Mouse (Mus musculus) liver, adult 2 months (tissue): ENCODE measurements around the gene D11Wsu47e.

Experiments
- CTCF ChIP-seq: fragments of 200-500 bp; IDR thresholded peaks from 2 replicates; pipeline ENCODE4 v1.5.1; 2011; ENCODE audit warnings: low read depth, low read length, control low read depth
- POLR2A ChIP-seq: fragments of 200-500 bp; IDR thresholded peaks from 2 replicates; pipeline ENCODE4 v1.6.1; 2011; ENCODE audit warnings: low read length, control low read depth; ENCODE audit not compliant: insufficient read depth; ENCODE audit errors: extremely low read depth

DNA sequence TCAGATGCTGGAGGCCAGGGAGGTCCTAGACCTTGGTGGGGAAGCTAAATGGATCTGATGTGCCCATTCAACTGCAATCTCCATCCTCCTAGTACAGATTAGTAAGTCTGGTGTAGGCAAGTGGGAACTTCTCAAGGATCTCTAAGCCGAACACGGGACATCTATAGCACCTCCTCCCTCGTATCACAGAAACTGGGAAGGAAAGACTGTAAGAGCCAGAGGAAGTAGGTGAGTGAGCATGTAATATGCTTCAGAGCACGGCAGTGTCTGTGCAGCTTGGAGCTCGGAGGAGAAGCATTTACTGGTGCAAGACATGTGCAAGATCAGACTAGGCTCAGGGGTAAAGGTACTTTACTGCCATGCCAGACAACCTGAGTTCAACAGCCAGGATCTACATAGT, 15.4 kb upstream of the D11Wsu47e start:
- TF ChIP-seq CTCF, result no peak
- TF ChIP-seq POLR2A, result no peak
